Mouse (Mus musculus): ENCODE data around the gene Gm28919. TPM values are rescaled to one million over a fixed set of nuclear protein-coding genes. Genes with fewer than 3 reads are reported as not detected.
"Not testable (repeated sequence)": the region's sequence is repeated elsewhere in the genome, so short reads cannot be mapped to it uniquely, and the experiment has no call there.

Gm28919 gene
- total RNA-seq (2021), result not detected in 2 replicates
- long read RNA-seq, result 0 reads

DNA sequence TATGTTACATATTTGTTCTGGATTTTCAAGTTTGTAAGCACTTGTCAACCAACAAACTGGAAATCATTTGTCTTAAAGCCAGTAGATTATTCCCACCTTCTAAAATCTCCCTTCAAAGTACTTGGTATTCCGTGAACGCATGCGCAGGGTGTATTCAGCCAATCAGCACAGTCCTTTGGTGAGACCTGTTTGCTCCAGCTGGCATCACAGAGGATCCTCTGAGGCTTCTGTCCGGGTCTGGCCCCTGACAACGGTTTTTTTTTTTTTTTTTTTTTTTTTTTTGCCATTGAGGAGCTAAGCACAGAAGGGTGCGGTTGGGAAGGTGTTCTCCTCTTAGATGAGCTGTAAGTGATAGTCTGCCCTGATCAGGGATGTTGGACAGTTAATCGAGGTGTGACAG is at the start of gene Gm28919:
Gm28919 (plus strand) TSS at position 301 of the 400 bp plus-strand sequence.
- not testable (repeated sequence) for DNase-seq

Other genes with a start within 250 kb of the Gm28919 start
- gene Gm21719, start 99.3 kb downstream of the Gm28919 start, total RNA-seq (2021), result not detected in 2 replicates